Mouse (Mus musculus): Measurements from ENCODE around the gene Pcnp. TPM values are rescaled to one million over a fixed set of nuclear protein-coding genes. Genes with fewer than 3 reads are reported as not detected.

The Pcnp gene
- polyA plus RNA-seq, 1 experiment from 2014 or later, result 151 TPM

GRCm38 (mm10) chr16:56038090-56038489 is 8.6 kb upstream of the Pcnp start:
- Histone ChIP-seq H3K4me1 (ENCODE audit: control insufficient read depth, insufficient read depth, low read length) (peaks cover 11% of the 10 kb centered on the region), H3K4me2 (ENCODE audit: low read depth, low read length) (peak overlapping the region; percentile 59), H3K36me3 (ENCODE audit: control insufficient read depth, insufficient read depth) (peaks cover 10% of the 10 kb centered on the region), H3K27me3 (ENCODE audit: control insufficient read depth, insufficient read depth, low read length) (no peaks in the 10 kb centered on the region), H3K9ac (ENCODE audit: low read length) (peak overlapping the region; percentile 98), H3K9me3 (replicated peaks; ENCODE audit: control insufficient read depth, low read length) (no peaks in the 10 kb centered on the region), H3K27ac (ENCODE audit: low read length) (peak overlapping the region; percentile 91), H3K4me3 (ENCODE audit: low read length) (peak overlapping the region; percentile 97)
- 26% methylated on average over 8 of the region's 8 CpGs for WGBS
- no peak; the same call in 1 of the 2 replicates for ATAC-seq (replicated peaks; ENCODE audit: extremely low read depth, insufficient read depth, low FRiP score)

GRCm38 (mm10) chr16:56037138-56038010 is 7.8 kb upstream of the Pcnp start, which contains the start of gene Trmt10c:
Gene Trmt10c, minus strand, starts transcription at chr16:56037819.
- Histone ChIP-seq H3K4me1 (ENCODE audit: control insufficient read depth, insufficient read depth, low read length) (peaks cover 11% of the 10 kb centered on the region), H3K9ac (ENCODE audit: low read length) (peak within 1 kb of the TSS; percentile 98), H3K36me3 (ENCODE audit: control insufficient read depth, insufficient read depth) (peaks cover 14% of the 10 kb centered on the region), H3K4me2 (ENCODE audit: low read depth, low read length) (peak within 1 kb of the TSS; percentile 86), H3K27ac (ENCODE audit: low read length) (peak within 1 kb of the TSS; percentile 91), H3K4me3 (ENCODE audit: low read length) (peak within 1 kb of the TSS; percentile 97), H3K9me3 (replicated peaks; ENCODE audit: control insufficient read depth, low read length) (no peaks in the 10 kb centered on the region), H3K27me3 (ENCODE audit: control insufficient read depth, insufficient read depth, low read length) (no peaks in the 10 kb centered on the region)
- ATAC-seq (replicated peaks; ENCODE audit: extremely low read depth, insufficient read depth, low FRiP score), result peak; percentile 99
- under 1% methylated on average over 63 of the region's 63 CpGs for WGBS

- H3K27ac ChIP-seq (ENCODE audit: low read length), result no peak overlapping the region
- no peak for ATAC-seq (replicated peaks; ENCODE audit: extremely low read depth, insufficient read depth, low FRiP score)
- peak overlapping the region; percentile 86 for H3K4me2 ChIP-seq (ENCODE audit: low read depth, low read length)
- peaks cover 18% of the 10 kb centered on the region for H3K36me3 ChIP-seq (ENCODE audit: control insufficient read depth, insufficient read depth)
- no peaks in the 10 kb centered on the region for H3K27me3 ChIP-seq (ENCODE audit: control insufficient read depth, insufficient read depth, low read length)
- WGBS, result 53% methylated on average over 6 of the region's 6 CpGs
- H3K9me3 ChIP-seq (replicated peaks; ENCODE audit: control insufficient read depth, low read length), result no peaks in the 10 kb centered on the region
- peak overlapping the region; percentile 97 for H3K4me3 ChIP-seq (ENCODE audit: low read length)
- H3K9ac ChIP-seq (ENCODE audit: low read length), result peak overlapping the region; percentile 98
- H3K4me1 ChIP-seq (ENCODE audit: control insufficient read depth, insufficient read depth, low read length), result peaks cover 11% of the 10 kb centered on the region
Observed at GRCm38 (mm10) chr16:56036501-56036900, 7.0 kb upstream of the Pcnp start.

- H3K9ac ChIP-seq (ENCODE audit: low read length), result no peak overlapping the region
- peaks cover 17% of the 10 kb centered on the region for H3K4me1 ChIP-seq (ENCODE audit: control insufficient read depth, insufficient read depth, low read length)
- H3K27ac ChIP-seq (ENCODE audit: low read length), result no peak overlapping the region
- H3K9me3 ChIP-seq (replicated peaks; ENCODE audit: control insufficient read depth, low read length), result no peaks in the 10 kb centered on the region
- 92% methylated on average over 6 of the region's 6 CpGs for WGBS
- no peak overlapping the region for H3K4me2 ChIP-seq (ENCODE audit: low read depth, low read length)
- no peaks in the 10 kb centered on the region for H3K27me3 ChIP-seq (ENCODE audit: control insufficient read depth, insufficient read depth, low read length)
- H3K4me3 ChIP-seq (ENCODE audit: low read length), result no peak overlapping the region
- ATAC-seq (replicated peaks; ENCODE audit: extremely low read depth, insufficient read depth, low FRiP score), result no peak
- peaks cover 18% of the 10 kb centered on the region for H3K36me3 ChIP-seq (ENCODE audit: control insufficient read depth, insufficient read depth)
Observed at GRCm38 (mm10) chr16:56034566-56034965, 5.0 kb upstream of the Pcnp start.

GRCm38 (mm10) chr16:56028722-56029551 is 602 bp downstream of the Pcnp start:
- Histone ChIP-seq H3K4me2 (ENCODE audit: low read depth, low read length) (peak overlapping the region; percentile 93), H3K9ac (ENCODE audit: low read length) (peak overlapping the region; percentile 99), H3K4me3 (ENCODE audit: low read length) (peak overlapping the region; percentile 97), H3K27me3 (ENCODE audit: control insufficient read depth, insufficient read depth, low read length) (no peaks in the 10 kb centered on the region), H3K9me3 (replicated peaks; ENCODE audit: control insufficient read depth, low read length) (no peaks in the 10 kb centered on the region), H3K27ac (ENCODE audit: low read length) (peak overlapping the region; percentile 93), H3K4me1 (ENCODE audit: control insufficient read depth, insufficient read depth, low read length) (peaks cover 15% of the 10 kb centered on the region), H3K36me3 (ENCODE audit: control insufficient read depth, insufficient read depth) (peaks cover 17% of the 10 kb centered on the region)
- under 1% methylated on average over 62 of the region's 62 CpGs for WGBS
- ATAC-seq (replicated peaks; ENCODE audit: extremely low read depth, insufficient read depth, low FRiP score), result peak; percentile 80

GRCm38 (mm10) chr16:56027854-56028629 is 1.5 kb downstream of the Pcnp start:
- Histone ChIP-seq H3K4me2 (ENCODE audit: low read depth, low read length) (peak overlapping the region; percentile 93), H3K4me3 (ENCODE audit: low read length) (peak overlapping the region; percentile 97), H3K9me3 (replicated peaks; ENCODE audit: control insufficient read depth, low read length) (no peaks in the 10 kb centered on the region), H3K36me3 (ENCODE audit: control insufficient read depth, insufficient read depth) (peaks cover 14% of the 10 kb centered on the region), H3K27me3 (ENCODE audit: control insufficient read depth, insufficient read depth, low read length) (no peaks in the 10 kb centered on the region), H3K4me1 (ENCODE audit: control insufficient read depth, insufficient read depth, low read length) (peaks cover 15% of the 10 kb centered on the region), H3K27ac (ENCODE audit: low read length) (no peak overlapping the region), H3K9ac (ENCODE audit: low read length) (peak overlapping the region; percentile 99)
- WGBS, result 29% methylated on average over 12 of the region's 12 CpGs
- ATAC-seq (replicated peaks; ENCODE audit: extremely low read depth, insufficient read depth, low FRiP score), result no peak

- 91% methylated on average over 7 of the region's 7 CpGs for WGBS
- Histone ChIP-seq H3K27ac (ENCODE audit: low read length) (no peak overlapping the region), H3K4me2 (ENCODE audit: low read depth, low read length) (no peak overlapping the region), H3K4me1 (ENCODE audit: control insufficient read depth, insufficient read depth, low read length) (no peaks in the 10 kb centered on the region), H3K36me3 (ENCODE audit: control insufficient read depth, insufficient read depth) (peaks cover 44% of the 10 kb centered on the region), H3K27me3 (ENCODE audit: control insufficient read depth, insufficient read depth, low read length) (no peaks in the 10 kb centered on the region), H3K4me3 (ENCODE audit: low read length) (no peak overlapping the region), H3K9me3 (replicated peaks; ENCODE audit: control insufficient read depth, low read length) (no peaks in the 10 kb centered on the region), H3K9ac (ENCODE audit: low read length) (no peak overlapping the region)
- no peak for ATAC-seq (replicated peaks; ENCODE audit: extremely low read depth, insufficient read depth, low FRiP score)
Observed at GRCm38 (mm10) chr16:56019660-56020059, 9.9 kb downstream of the Pcnp start.

GRCm38 (mm10) chr16:56014076-56014475 is 15.5 kb downstream of the Pcnp start:
- H3K4me3 ChIP-seq (ENCODE audit: low read length), result no peak overlapping the region
- H3K27me3 ChIP-seq (ENCODE audit: control insufficient read depth, insufficient read depth, low read length), result no peaks in the 10 kb centered on the region
- H3K9me3 ChIP-seq (replicated peaks; ENCODE audit: control insufficient read depth, low read length), result no peaks in the 10 kb centered on the region; the same call in 1 of the 2 replicates
- peaks cover 37% of the 10 kb centered on the region for H3K36me3 ChIP-seq (ENCODE audit: control insufficient read depth, insufficient read depth)
- H3K4me2 ChIP-seq (ENCODE audit: low read depth, low read length), result no peak overlapping the region
- no peaks in the 10 kb centered on the region for H3K4me1 ChIP-seq (ENCODE audit: control insufficient read depth, insufficient read depth, low read length)
- WGBS, result 81% methylated on average over 7 of the region's 7 CpGs
- H3K27ac ChIP-seq (ENCODE audit: low read length), result no peak overlapping the region
- ATAC-seq (replicated peaks; ENCODE audit: extremely low read depth, insufficient read depth, low FRiP score), result no peak
- no peak overlapping the region for H3K9ac ChIP-seq (ENCODE audit: low read length)
